Mouse (Mus musculus) spleen, postnatal 0 days (tissue): Measurements from ENCODE around the gene Hcn1. TPM values are rescaled to one million over a fixed set of nuclear protein-coding genes. Genes with fewer than 3 reads are reported as not detected.

Experiments
- polyA plus RNA-seq: library from polyadenylated mRNA; unstranded; fragments of >200 nt; fragmentation: Nextera tagmentation; extraction: Ambion mirVana; gene quantifications from 2 replicates; pipeline ENCODE4 v1.2.1, GENCODE M21; 2015

Gene Hcn1
- polyA plus RNA-seq, result 0.01 TPM in 1 of 2 replicates, not detected in the other

GRCm38 (mm10) chr13:117602181-117602580, at the start of gene Hcn1:
Gene Hcn1 (plus strand): TSS chr13:117602320.

